27 mouse cellular contexts compared by ENCODE assay signal in genomic region chr2:116914636-116915035, GRCm38 (mm10). TPM values are rescaled to one million over a fixed set of nuclear protein-coding genes. Genes with fewer than 3 reads are reported as not detected.
DNase-seq lines count a peak whose midpoint lies in the region; ATAC-seq and TF ChIP-seq lines count a peak whose summit lies in the region.
"Had no signal": no experiment of that assay in that cellular context is flagged by ENCODE, and none has a peak within 500 bp of the region (broad histone marks: within the 10 kb centered on the region; RNA-seq: fewer than 3 reads in every experiment).

No protein-coding gene starts in this region.

- no peaks in the 10 kb centered on the region for H3K9me3 ChIP-seq in liver, postnatal 0 days (ENCODE audit: low read length)
- H3K9me3 ChIP-seq: embryonic facial prominence, embryonic 12.5 days; forebrain, embryonic 15.5 days; heart, embryonic 10.5 days; hindbrain, embryonic 13.5 days had no signal

- peak overlapping the region; percentile 93 for H3K27ac ChIP-seq in left cerebral cortex, adult 2 months
- no peak overlapping the region for H3K27ac ChIP-seq in liver, postnatal 0 days (ENCODE audit: low read depth)
- H3K27ac ChIP-seq: embryonic facial prominence, embryonic 12.5 days; forebrain, embryonic 15.5 days; heart, embryonic 10.5 days; hindbrain, embryonic 13.5 days; hindbrain, postnatal 0 days had no signal

- no peak for TF ChIP-seq CTCF in left cerebral cortex, adult 2 months (IDR thresholded peaks at IDR 0.05)
- no peak for TF ChIP-seq CTCF in liver, postnatal 0 days (IDR thresholded peaks at IDR 0.05; ENCODE audit: low read depth)

- H3K36me3 ChIP-seq in liver, postnatal 0 days (replicated peaks; ENCODE audit: insufficient read depth, low read length): no peaks in the 10 kb centered on the region
- H3K36me3 ChIP-seq: embryonic facial prominence, embryonic 12.5 days; forebrain, embryonic 15.5 days; heart, embryonic 10.5 days; hindbrain, embryonic 13.5 days had no signal

- H3K4me2 ChIP-seq in liver, postnatal 0 days (ENCODE audit: low read depth, low read length): no peak overlapping the region
- H3K4me2 ChIP-seq: embryonic facial prominence, embryonic 12.5 days; forebrain, embryonic 15.5 days; hindbrain, embryonic 13.5 days had no signal

- TF ChIP-seq EP300 in liver, postnatal 0 days (IDR thresholded peaks at IDR 0.05; ENCODE audit: low read depth): no peak

- no peak for ATAC-seq in liver, postnatal 0 days
- ATAC-seq: forebrain, embryonic 15.5 days; hindbrain, postnatal 0 days had no signal

- H3K4me3 ChIP-seq in left cerebral cortex, adult 2 months: no peak overlapping the region
- H3K4me3 ChIP-seq in liver, postnatal 0 days (ENCODE audit: low read depth, low read length): no peak overlapping the region
- H3K4me3 ChIP-seq: embryonic facial prominence, embryonic 12.5 days; forebrain, embryonic 15.5 days; heart, embryonic 10.5 days; hindbrain, embryonic 13.5 days had no signal

- H3K9ac ChIP-seq in liver, postnatal 0 days (replicated peaks): no peak overlapping the region
- H3K9ac ChIP-seq: embryonic facial prominence, embryonic 12.5 days; forebrain, embryonic 15.5 days; hindbrain, embryonic 13.5 days had no signal

- WGBS in liver, postnatal 0 days (ENCODE audit: insufficient replicate concordance): 75% methylated on average over 4 of the region's 4 CpGs

- H3K27me3 ChIP-seq in liver, postnatal 0 days (ENCODE audit: insufficient read depth, low read length): no peaks in the 10 kb centered on the region
- H3K27me3 ChIP-seq: embryonic facial prominence, embryonic 12.5 days; forebrain, embryonic 15.5 days; hindbrain, embryonic 13.5 days had no signal

- no peaks in the 10 kb centered on the region for H3K4me1 ChIP-seq in liver, postnatal 0 days (ENCODE audit: insufficient read depth)
- H3K4me1 ChIP-seq: embryonic facial prominence, embryonic 12.5 days; forebrain, embryonic 15.5 days; heart, embryonic 10.5 days; hindbrain, embryonic 13.5 days had no signal

- intact Hi-C loops in left cerebral cortex, adult 2 months (cut with DNase I): loop anchor here (1.0 to 2.0 kb wide), 3 partner anchors 58 to 206 kb away; no protein-coding TSS in a partner anchor
- intact Hi-C loops in left cerebral cortex, postnatal 4 days (cut with DNase I): no loop called here

- peak; percentile 32 to 45 for DNase-seq in frontal cortex, postnatal 36 days (ENCODE audit: low spot score in 2 of 2)
- no peak for DNase-seq in frontal cortex, postnatal 14 days (ENCODE audit: low spot score in 2 of 2)
- peak in 1 of 2 experiments; percentile 49 for DNase-seq in left cerebral cortex, adult 2 months (ENCODE audit: extremely low spot score in 1 of 2, low spot score in 2 of 2)
- DNase-seq in left cerebral cortex, postnatal 4 days: no peak
- peak; percentile 39 to 61 for DNase-seq in right cerebral cortex, postnatal 36 days (ENCODE audit: low spot score in 2 of 2)
- no peak for DNase-seq in right cerebral cortex, postnatal 4 days
- DNase-seq in cerebellum, adult 9-10 months: no peak
- no peak for DNase-seq in liver, postnatal 0 days
- DNase-seq: cerebellum, postnatal 14 days; gastrocnemius, postnatal 36 days had no signal

RNA-seq across cellular contexts. Expression of gene Tmco5, which starts 36.1 kb away (rescaled TPM):
- total RNA-seq in left cerebral cortex, adult 2 months (2021): 1 to 10 TPM; 4.1 to 4.2 TPM
- total RNA-seq in left cerebral cortex, postnatal 4 days (2021): under 1 TPM; 0.34 to 0.72 TPM
- not detected in 2 replicates for polyA plus RNA-seq in liver, postnatal 0 days (2015; fragmentation: Nextera tagmentation; extraction: Ambion mirVana)
- total RNA-seq: adrenal gland, postnatal 10 days; adrenal gland, postnatal 4 days; common myeloid progenitor, adult 5-6 weeks; gastrocnemius, adult 8-10 months; gastrocnemius, postnatal 36 days; heart, adult 18-20 months; heart, postnatal 10 days; hematopoietic stem cell, adult 5-6 weeks; hindbrain, postnatal 0 days; MEL had no signal
- polyA plus RNA-seq: C2C12; cerebellum, adult 2 months; embryonic facial prominence, embryonic 12.5 days; forebrain, embryonic 11.5 days; forebrain, embryonic 15.5 days; heart, embryonic 10.5 days; heart, embryonic 14.5 days; hindbrain, embryonic 13.5 days; hindbrain, postnatal 0 days had no signal

Comparison
In these comparisons a context has a peak if more than half of its experiments do, and no peak if none do; other contexts are left out.
1. DNase-seq: peak in frontal cortex, postnatal 36 days (2 of 2) and right cerebral cortex, postnatal 36 days (2 of 2); none in frontal cortex, postnatal 14 days (0 of 2), left cerebral cortex, postnatal 4 days (single experiment), right cerebral cortex, postnatal 4 days (single experiment), cerebellum, adult 9-10 months (single experiment) and liver, postnatal 0 days (single experiment).